Mouse (Mus musculus) liver, embryonic 15.5 days (tissue): Measurements from ENCODE around the gene Tradd. TPM values are rescaled to one million over a fixed set of nuclear protein-coding genes. Genes with fewer than 3 reads are reported as not detected.

Source experiments
- ATAC-seq: fragments of 200-750 bp; cut with Nextera tagmentation; 2 replicates; pipeline ENCODE4 v1.8.0; 2017; ENCODE audit warnings: moderate number of reproducible peaks, mild to moderate bottlenecking, moderate library complexity; ENCODE audit not compliant: insufficient read depth
- H3K27ac ChIP-seq: fragments of 300-500 bp; sonication (generic); replicated peaks from 2 replicates; pipeline ENCODE4 v1.5.1; 2015; ENCODE audit warnings: mild to moderate bottlenecking, inconsistent platforms
- H3K27me3 ChIP-seq: fragments of 300-500 bp; sonication (generic); 2 replicates; pipeline ENCODE4 v1.6.1; 2015; ENCODE audit warnings: mild to moderate bottlenecking, inconsistent platforms
- H3K36me3 ChIP-seq: fragments of 300-500 bp; sonication (generic); replicated peaks from 2 replicates; pipeline ENCODE4 v1.6.1; 2015; ENCODE audit warnings: moderate library complexity, mild to moderate bottlenecking, inconsistent platforms
- H3K4me1 ChIP-seq: fragments of 300-500 bp; sonication (generic); replicated peaks from 2 replicates; pipeline ENCODE4 v1.6.1; 2015; ENCODE audit warnings: inconsistent platforms
- H3K4me2 ChIP-seq: fragments of 300-500 bp; sonication (generic); 2 replicates; pipeline ENCODE4 v1.6.1; 2015; ENCODE audit warnings: moderate library complexity, mild to moderate bottlenecking, inconsistent platforms
- H3K4me3 ChIP-seq: fragments of 300-500 bp; sonication (generic); replicated peaks from 2 replicates; pipeline ENCODE4 v1.5.1; 2015; ENCODE audit warnings: mild to moderate bottlenecking, inconsistent platforms
- H3K9ac ChIP-seq: fragments of 300-500 bp; sonication (generic); 2 replicates; pipeline ENCODE4 v1.6.1; 2015; ENCODE audit warnings: moderate library complexity, mild to moderate bottlenecking, inconsistent platforms
- H3K9me3 ChIP-seq: fragments of 300-500 bp; sonication (generic); replicated peaks from 2 replicates; pipeline ENCODE4 v1.6.1; 2016; ENCODE audit warnings: inconsistent platforms
- WGBS: fragments of 180-500 bp; shearing (Covaris S2); methylation state at CpG from one replicate; pipeline ENCODE4 v1.1.7; 2015; ENCODE audit warnings: mixed read lengths; ENCODE audit not compliant: insufficient replicate concordance; 5-methylcytosine and 5-hydroxymethylcytosine counted together
- microRNA counts: library from miRNA; unstranded; fragments of <30 nt; microRNA quantifications from one replicate; lab custom pipeline; 2016
- microRNA-seq: library from miRNA; unstranded; fragments of <30 nt; microRNA quantifications from one replicate; pipeline ENCODE4, GENCODE M21; 2016
- polyA plus RNA-seq: library from polyadenylated mRNA; unstranded; fragments of >200 nt; fragmentation: Nextera tagmentation; extraction: Ambion mirVana; gene quantifications from 2 replicates; pipeline ENCODE4 v1.2.1, GENCODE M21; 2015

Gene Tradd
- polyA plus RNA-seq, 1 experiment from 2014 or later, result 14.9 TPM

DNA sequence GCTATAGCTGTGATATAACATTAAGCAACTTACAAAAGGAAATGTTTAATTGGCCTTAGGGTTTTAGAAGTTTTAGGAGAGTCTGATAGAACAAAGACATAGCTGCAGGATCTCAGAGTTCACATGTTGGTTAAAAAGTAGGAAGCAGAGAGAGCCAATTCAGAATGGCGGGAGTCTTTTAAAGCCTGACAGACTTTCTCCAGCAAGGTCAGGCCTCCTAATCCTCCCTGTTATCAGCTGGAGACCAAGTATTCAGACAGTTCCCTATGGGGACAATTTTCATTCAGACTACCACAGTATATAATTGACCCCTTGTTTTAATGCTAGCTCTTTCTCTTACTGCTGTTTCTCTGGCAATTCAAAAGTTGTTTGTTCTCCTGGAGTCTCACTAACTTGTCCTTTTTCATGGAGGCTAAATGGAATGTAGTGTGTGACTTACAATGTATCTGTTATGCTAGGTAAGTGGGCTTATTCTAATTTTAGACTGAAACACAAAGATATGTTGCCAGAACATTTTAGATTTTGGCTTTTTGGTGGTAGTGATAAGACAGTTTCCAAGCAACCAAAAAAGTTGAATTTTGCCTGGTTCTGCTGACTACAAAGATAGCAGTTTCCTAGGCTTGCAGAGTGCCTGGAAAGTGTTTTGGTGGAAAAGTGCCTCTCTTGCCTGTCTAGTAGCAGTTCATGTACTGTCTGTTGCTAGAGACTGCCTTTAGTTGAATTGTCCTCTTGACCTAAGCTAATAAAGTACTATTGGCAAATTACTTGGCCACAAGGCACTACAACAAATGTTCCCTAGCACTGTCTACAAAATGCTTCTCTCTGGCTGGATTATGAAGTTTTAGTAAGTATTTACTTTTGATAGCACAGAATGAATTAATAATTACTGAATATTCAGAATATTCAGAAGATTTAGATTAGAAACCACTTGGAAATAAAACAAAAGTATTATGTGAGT lies 55.0 kb downstream of the Tradd start:
- Histone ChIP-seq H3K27me3 (no peaks in the 10 kb centered on the region), H3K4me3 (no peak overlapping the region), H3K9ac (no peak overlapping the region), H3K27ac (0 out of 2 replicates have a peak overlapping the region, but pooled peaks have one; percentile 14), H3K4me1 (peaks cover 10% of the 10 kb centered on the region; the same call in 1 of the 2 replicates), H3K4me2 (no peak overlapping the region), H3K36me3 (no peaks in the 10 kb centered on the region; the same call in 1 of the 2 replicates), H3K9me3 (no peaks in the 10 kb centered on the region)
- 21% methylated on average over 1 of the region's 1 CpGs for WGBS
- ATAC-seq, result no peak

MicroRNAs encoded within 50 kb of the gene (microRNA counts, 519-probe panel; counts per million panel counts)
- 2,410 counts per million, percentile 41 among the panel's probes with 10 or more counts for microRNA mmu-miR-328 (lab: Ali Mortazavi, UCI)

Small RNA genes within 50 kb of the gene (microRNA-seq; reads per million reads assigned to microRNA genes)
- not detected for gene Gm27320
- 310 reads per million, percentile 65 among the genes with 10 or more reads in this experiment for gene Mir328

Other genes with a start within 250 kb of the Tradd start
- gene Ces3a, start 216.0 kb downstream of the Tradd start, polyA plus RNA-seq, result 0.58 and 0.97 TPM in 2 replicates
- gene Ces3b, start 180.9 kb downstream of the Tradd start, polyA plus RNA-seq, result not detected in 2 replicates
- gene Ces4a, start 132.8 kb downstream of the Tradd start, polyA plus RNA-seq, result not detected in 2 replicates
- gene Cbfb, start 93.9 kb downstream of the Tradd start, polyA plus RNA-seq, result 6.5 and 7.0 TPM in 2 replicates
- 16.9 and 20.3 TPM in 2 replicates for gene D230025D16Rik, start 39.5 kb downstream of the Tradd start, polyA plus RNA-seq
- gene B3gnt9, start 9.5 kb downstream of the Tradd start, polyA plus RNA-seq, result 2.3 and 2.4 TPM in 2 replicates
- 1.2 and 1.3 TPM in 2 replicates for gene Fbxl8, start within 50 bp of the Tradd start, polyA plus RNA-seq
- not detected in 2 replicates for gene Hsf4, start 5.2 kb upstream of the Tradd start, polyA plus RNA-seq
- gene Nol3, start 11.5 kb upstream of the Tradd start, polyA plus RNA-seq, result 0.22 and 0.30 TPM in 2 replicates
- gene 4931428F04Rik, start 25.3 kb upstream of the Tradd start, polyA plus RNA-seq, result 0.59 and 0.68 TPM in 2 replicates
- 6.0 and 6.7 TPM in 2 replicates for gene Exoc3l, start 31.5 kb upstream of the Tradd start, polyA plus RNA-seq
- 197 and 211 TPM in 2 replicates for gene E2f4, start 33.1 kb upstream of the Tradd start, polyA plus RNA-seq
- 3.4 and 4.4 TPM in 2 replicates for gene Elmo3, start 41.0 kb upstream of the Tradd start, polyA plus RNA-seq
- gene Lrrc29, start 61.7 kb upstream of the Tradd start, polyA plus RNA-seq, result 10.4 and 11.8 TPM in 2 replicates
- 91.2 and 91.8 TPM in 2 replicates for gene Tmem208, start 61.7 kb upstream of the Tradd start, polyA plus RNA-seq
- gene Fhod1, start 83.3 kb upstream of the Tradd start, polyA plus RNA-seq, result 0.53 and 0.70 TPM in 2 replicates
- 0.13 TPM in 2 replicates for gene Slc9a5, start 84.2 kb upstream of the Tradd start, polyA plus RNA-seq
- not detected in 2 replicates for gene Plekhg4, start 108.7 kb upstream of the Tradd start, polyA plus RNA-seq
- gene Kctd19, start 148.9 kb upstream of the Tradd start, polyA plus RNA-seq, result not detected in 2 replicates
- gene Lrrc36, start 149.0 kb upstream of the Tradd start, polyA plus RNA-seq, result 0.12 and 0.13 TPM in 2 replicates
- 3.1 and 4.8 TPM in 2 replicates for gene Tppp3, start 206.9 kb upstream of the Tradd start, polyA plus RNA-seq
- gene Zdhhc1, start 232.3 kb upstream of the Tradd start, polyA plus RNA-seq, result 1.9 and 2.3 TPM in 2 replicates